Comparison of ENCODE assay signal across 8 mouse cellular contexts in the genomic region with DNA sequence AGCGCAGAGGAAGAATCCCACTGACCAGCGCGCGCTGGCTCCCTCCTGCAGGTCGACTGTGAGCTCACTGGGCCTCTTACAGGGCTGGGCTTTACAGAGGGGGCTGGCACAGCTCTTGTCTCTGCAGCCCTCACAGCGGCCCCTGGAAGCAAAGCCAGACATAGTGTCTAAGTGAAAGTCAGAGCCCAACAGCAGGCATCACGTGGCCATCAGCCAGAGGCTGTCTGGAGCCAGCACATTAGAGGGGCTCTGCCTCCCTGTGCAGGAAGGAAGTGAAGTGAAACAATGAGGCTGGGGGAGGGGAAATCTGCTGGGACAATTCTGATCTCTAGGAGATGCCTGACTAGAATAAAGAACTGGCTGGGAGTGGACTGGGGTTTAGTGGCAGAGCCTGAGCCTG. TPM values are rescaled to one million over a fixed set of nuclear protein-coding genes. Genes with fewer than 3 reads are reported as not detected.
A peak's percentile ranks its signal among the peaks of the same experiment; 100 is the strongest.
DNase-seq lines count a peak whose midpoint lies in the region; ATAC-seq and TF ChIP-seq lines count a peak whose summit lies in the region.

No protein-coding gene starts in this region.

- H3K9me3 ChIP-seq in heart, embryonic 15.5 days (replicated peaks): no peaks in the 10 kb centered on the region
- H3K9me3 ChIP-seq in kidney, postnatal 0 days (replicated peaks; ENCODE audit: low read length): no peaks in the 10 kb centered on the region
- no peaks in the 10 kb centered on the region for H3K9me3 ChIP-seq in lung, embryonic 15.5 days

- H3K27ac ChIP-seq in heart, embryonic 15.5 days: peak overlapping the region; percentile 92
- H3K27ac ChIP-seq in kidney, postnatal 0 days: peak overlapping the region; percentile 79
- peak overlapping the region; percentile 90 for H3K27ac ChIP-seq in lung, embryonic 15.5 days

- TF ChIP-seq CTCF in kidney, postnatal 0 days (IDR thresholded peaks at IDR 0.05; ENCODE audit: low read depth): peak; percentile 24; the same call in 1 of the 2 replicates

- H3K4me1 ChIP-seq in heart, embryonic 15.5 days (replicated peaks): peaks cover 47% of the 10 kb centered on the region
- H3K4me1 ChIP-seq in kidney, postnatal 0 days (replicated peaks; ENCODE audit: insufficient read depth, low read length): peaks cover 5% of the 10 kb centered on the region; the same call in 1 of the 2 replicates
- peaks cover 39% of the 10 kb centered on the region for H3K4me1 ChIP-seq in lung, embryonic 15.5 days

- H3K9ac ChIP-seq in heart, embryonic 15.5 days: peak overlapping the region; percentile 33; the same call in 1 of the 2 replicates
- H3K9ac ChIP-seq in kidney, postnatal 0 days (ENCODE audit: low read depth, low read length): peak overlapping the region; percentile 28; the same call in 1 of the 2 replicates
- peak overlapping the region; percentile 17; the same call in 1 of the 2 replicates for H3K9ac ChIP-seq in lung, embryonic 15.5 days

- H3K27me3 ChIP-seq in heart, embryonic 15.5 days: no peaks in the 10 kb centered on the region
- no peaks in the 10 kb centered on the region for H3K27me3 ChIP-seq in kidney, postnatal 0 days (ENCODE audit: insufficient read depth, low read length)
- H3K27me3 ChIP-seq in lung, embryonic 15.5 days: no peaks in the 10 kb centered on the region

- peak; percentile 90 for ATAC-seq in heart, embryonic 15.5 days (replicated peaks; ENCODE audit: insufficient number of reproducible peaks, insufficient read depth, low FRiP score, low read depth)
- ATAC-seq in kidney, postnatal 0 days (replicated peaks; ENCODE audit: low FRiP score, low read depth): peak; percentile 86
- peak; percentile 90 for ATAC-seq in lung, embryonic 15.5 days (ENCODE audit: borderline replicate concordance, extremely low read depth, low FRiP score, low TSS enrichment)

- WGBS in heart, embryonic 15.5 days: 4% methylated on average over 7 of the region's 7 CpGs
- 9% methylated on average over 7 of the region's 7 CpGs for WGBS in kidney, postnatal 0 days
- 8% methylated on average over 7 of the region's 7 CpGs for WGBS in lung, embryonic 15.5 days

- DNase-seq in spleen, postnatal 36 days (ENCODE audit: low spot score in 2 of 2): peak; percentile 21 to 23
- no peak for DNase-seq in spleen, adult 12 weeks (ENCODE audit: low spot score)
- peak; percentile 71 for DNase-seq in embryo, embryonic 11.5 days (ENCODE audit: low read depth, low spot score)
- peak; percentile 93 for DNase-seq in kidney, postnatal 0 days (ENCODE audit: low spot score)
- DNase-seq in ovary, postnatal 36 days (ENCODE audit: low spot score): peak; percentile 33
- no peak for DNase-seq in urinary bladder, postnatal 25 days (ENCODE audit: low spot score)

- H3K4me2 ChIP-seq in heart, embryonic 15.5 days: peak overlapping the region; percentile 52
- peak overlapping the region; percentile 38 for H3K4me2 ChIP-seq in kidney, postnatal 0 days (ENCODE audit: low read length)
- H3K4me2 ChIP-seq in lung, embryonic 15.5 days: peak overlapping the region; percentile 26

- H3K4me3 ChIP-seq in heart, embryonic 15.5 days: peak overlapping the region; percentile 26
- H3K4me3 ChIP-seq in kidney, postnatal 0 days (replicated peaks; ENCODE audit: low read depth, low read length): no peak overlapping the region
- H3K4me3 ChIP-seq in lung, embryonic 15.5 days: no peak overlapping the region

- no peaks in the 10 kb centered on the region for H3K36me3 ChIP-seq in heart, embryonic 15.5 days
- H3K36me3 ChIP-seq in kidney, postnatal 0 days (ENCODE audit: insufficient read depth, low read length): no peaks in the 10 kb centered on the region
- no peaks in the 10 kb centered on the region for H3K36me3 ChIP-seq in lung, embryonic 15.5 days

RNA-seq across cellular contexts. Expression of gene Tmem40, which starts 2.0 kb away (rescaled TPM):
- 1.3 and 1.7 TPM in 2 replicates for polyA plus RNA-seq in heart, embryonic 15.5 days (2015; fragmentation: Nextera tagmentation; extraction: Ambion mirVana)
- 1.0 and 1.8 TPM in 2 replicates for polyA plus RNA-seq in kidney, postnatal 0 days (2015; fragmentation: Nextera tagmentation; extraction: Ambion mirVana)
- polyA plus RNA-seq in lung, embryonic 15.5 days (2015; fragmentation: Nextera tagmentation; extraction: Ambion mirVana): 2.6 and 3.1 TPM in 2 replicates

RNA-seq across cellular contexts. Expression of gene Cand2, which starts 10.2 kb away (rescaled TPM):
- 40.8 and 48.7 TPM in 2 replicates for polyA plus RNA-seq in heart, embryonic 15.5 days (2015; fragmentation: Nextera tagmentation; extraction: Ambion mirVana)
- 10.4 and 12.1 TPM in 2 replicates for polyA plus RNA-seq in kidney, postnatal 0 days (2015; fragmentation: Nextera tagmentation; extraction: Ambion mirVana)
- polyA plus RNA-seq in lung, embryonic 15.5 days (2015; fragmentation: Nextera tagmentation; extraction: Ambion mirVana): 32.0 and 32.1 TPM in 2 replicates

RNA-seq across cellular contexts. Expression of gene Rpl32, which starts 44.4 kb away (rescaled TPM):
- polyA plus RNA-seq in heart, embryonic 15.5 days (2015; fragmentation: Nextera tagmentation; extraction: Ambion mirVana): 1,057 and 1,253 TPM in 2 replicates
- polyA plus RNA-seq in kidney, postnatal 0 days (2015; fragmentation: Nextera tagmentation; extraction: Ambion mirVana): 2,857 and 3,220 TPM in 2 replicates
- polyA plus RNA-seq in lung, embryonic 15.5 days (2015; fragmentation: Nextera tagmentation; extraction: Ambion mirVana): 2,081 and 2,182 TPM in 2 replicates

Comparison
In these comparisons a context has a peak if more than half of its experiments do, and no peak if none do; other contexts are left out.
1. DNase-seq: peak in spleen, postnatal 36 days (2 of 2), embryo, embryonic 11.5 days (single experiment), kidney, postnatal 0 days (single experiment) and ovary, postnatal 36 days (single experiment); none in spleen, adult 12 weeks (single experiment) and urinary bladder, postnatal 25 days (single experiment).
2. Peak in every context shown above with its lines, with median percentiles within 50 percentile points of each other: ATAC-seq, H3K27ac ChIP-seq, H3K4me2 ChIP-seq and H3K9ac ChIP-seq.